Mouse (Mus musculus): ENCODE measurements around the gene Tgoln1.

DNA sequence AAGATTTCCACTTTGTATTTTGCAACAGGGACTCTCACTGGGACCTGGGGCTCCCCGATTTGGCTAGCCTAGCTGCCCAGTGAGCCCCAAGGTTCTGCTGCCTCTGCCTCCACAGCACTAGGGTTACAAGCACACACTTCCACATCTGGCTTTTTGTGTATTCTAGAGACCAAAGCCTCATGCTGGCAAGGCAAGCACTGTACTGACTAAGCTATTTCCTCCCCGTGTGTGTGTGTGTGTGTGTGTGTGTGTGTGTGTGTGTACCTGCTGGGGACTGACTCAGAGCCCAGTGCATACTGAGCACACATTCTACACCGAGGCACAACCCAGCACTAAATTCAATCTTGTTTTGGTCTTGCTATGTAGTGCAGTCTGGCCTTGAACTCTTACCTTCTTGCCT lies 30.1 kb downstream of the Tgoln1 start:
- TF ChIP-seq POLR2A (IDR thresholded peaks at IDR 0.05; ENCODE audit: extremely low read depth, insufficient read depth, low read length) (no peak), CTCF (IDR thresholded peaks at IDR 0.05; ENCODE audit: low read depth, low read length) (no peak)
